Mouse (Mus musculus) forebrain, postnatal 0 days (tissue): Measurements from ENCODE around the gene Kdelc1. TPM values are rescaled to one million over a fixed set of nuclear protein-coding genes. Genes with fewer than 3 reads are reported as not detected.

ENCODE experiments used
- ATAC-seq: fragments of 200-750 bp; cut with Nextera tagmentation; 2 replicates; pipeline ENCODE4 v1.8.0; 2017; ENCODE audit warnings: mild to moderate bottlenecking, moderate library complexity
- DNase-seq: peaks from one replicate; pipeline ENCODE4 v3.0.0-alpha.2; 2015
- H3K27ac ChIP-seq: fragments of 300-500 bp; sonication (generic); 2 replicates; pipeline ENCODE4 v1.5.1; 2014; ENCODE audit warnings: low read depth, mild to moderate bottlenecking, antibody characterized with exemption, low read length, moderate library complexity, mixed read lengths
- H3K27me3 ChIP-seq: fragments of 300-500 bp; sonication (generic); 2 replicates; pipeline ENCODE4 v1.6.1; 2014; ENCODE audit warnings: mild to moderate bottlenecking, low read length, mixed read lengths; ENCODE audit not compliant: insufficient read depth
- H3K36me3 ChIP-seq: fragments of 300-500 bp; sonication (generic); 2 replicates; pipeline ENCODE4 v1.6.1; 2014; ENCODE audit warnings: mild to moderate bottlenecking, moderate library complexity; ENCODE audit not compliant: insufficient read depth
- H3K4me1 ChIP-seq: fragments of 300-500 bp; sonication (generic); 2 replicates; pipeline ENCODE4 v1.6.1; 2014; ENCODE audit warnings: antibody characterized with exemption; ENCODE audit not compliant: insufficient read depth
- H3K4me2 ChIP-seq: fragments of 300-500 bp; sonication (generic); 2 replicates; pipeline ENCODE4 v1.6.1; 2014; ENCODE audit warnings: low read depth, mild to moderate bottlenecking, moderate library complexity
- H3K4me3 ChIP-seq: fragments of 300-500 bp; sonication (generic); 2 replicates; pipeline ENCODE4 v1.5.1; 2014; ENCODE audit warnings: low read depth, low read length, mixed read lengths
- H3K9ac ChIP-seq: fragments of 300-500 bp; sonication (generic); 2 replicates; pipeline ENCODE4 v1.6.1; 2014; ENCODE audit warnings: mild to moderate bottlenecking
- H3K9me3 ChIP-seq: fragments of 300-500 bp; sonication (generic); 2 replicates; pipeline ENCODE4 v1.6.1; 2016; ENCODE audit warnings: low read length
- CTCF ChIP-seq: sonication (generic); IDR thresholded peaks from 2 replicates; pipeline ENCODE4 v1.5.1; 2016; ENCODE audit warnings: antibody characterized with exemption, control low read depth, low read depth
- WGBS: fragments of 180-500 bp; shearing (Covaris S2); extraction: QIAGEN DNeasy Blood & Tissue Kit; methylation state at CpG from one replicate; pipeline ENCODE4 v1.1.7; 2014; 5-methylcytosine and 5-hydroxymethylcytosine counted together
- polyA plus RNA-seq: library from polyadenylated mRNA; unstranded; fragments of >200 nt; fragmentation: Nextera tagmentation; extraction: Ambion mirVana; gene quantifications from 2 replicates; pipeline ENCODE4 v1.2.1, GENCODE M21; 2015
- total RNA-seq: library from RNA; depleted of rRNA; stranded (reverse); fragments of >200 nt; gene quantifications from 2 replicates; pipeline ENCODE4 v1.2.3, GENCODE M21; 2014

Kdelc1 gene
- total and polyA plus RNA-seq, 2 experiments from 2014 or later, result 10.5 to 14.2 TPM

DNA sequence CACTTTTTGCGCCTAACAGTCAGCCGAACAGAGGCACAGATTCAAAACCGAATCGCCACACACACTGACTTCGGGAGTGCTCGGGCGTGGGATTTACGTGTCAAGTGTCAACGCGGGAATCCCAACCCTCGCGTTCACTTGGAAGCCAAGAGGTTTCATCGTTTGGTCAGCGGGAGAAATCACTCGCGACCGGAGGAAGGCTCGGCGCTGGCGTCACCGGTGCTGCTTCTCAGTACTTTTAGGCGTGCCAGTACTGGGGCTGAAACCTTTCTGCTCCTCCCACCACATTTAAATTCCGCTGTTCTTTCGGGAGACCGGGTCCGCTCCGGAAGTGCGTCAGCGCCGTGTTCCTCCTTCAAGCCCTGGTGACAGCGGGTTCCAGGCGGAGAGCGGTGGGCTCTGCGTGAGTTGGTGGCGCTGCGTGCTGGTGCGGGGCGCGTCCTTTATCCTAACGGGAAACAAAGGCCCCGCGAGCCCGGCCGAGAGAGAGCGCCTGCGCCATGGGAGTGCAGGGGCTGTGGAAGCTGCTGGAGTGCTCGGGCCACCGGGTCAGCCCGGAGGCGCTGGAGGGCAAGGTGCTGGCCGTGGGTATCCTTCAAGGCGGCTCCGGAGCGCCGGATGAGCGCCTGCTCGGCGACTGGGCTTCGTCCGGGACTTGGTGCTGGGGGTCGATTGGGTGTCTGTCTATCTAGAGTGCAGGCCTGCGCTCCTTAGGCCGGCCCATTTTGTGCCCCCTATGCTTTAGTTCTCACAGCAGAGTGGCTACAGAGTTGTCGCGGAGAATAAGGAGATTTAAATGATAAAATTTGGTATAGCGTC is 29.2 kb upstream of the Kdelc1 start, which contains the start of gene Ercc5:
TSS of gene Ercc5 (plus strand) at position 182 of the 819 bp plus-strand sequence.
- ATAC-seq, result peak; percentile 97
- Histone ChIP-seq H3K4me3 (peak within 1 kb of the TSS; percentile 64), H3K4me2 (peak within 1 kb of the TSS; percentile 55), H3K9me3 (no peaks in the 10 kb centered on the region), H3K36me3 (peaks cover 8% of the 10 kb centered on the region), H3K27me3 (no peaks in the 10 kb centered on the region), H3K9ac (peak within 1 kb of the TSS; percentile 91), H3K27ac (peak within 1 kb of the TSS; percentile 94), H3K4me1 (peaks cover 6% of the 10 kb centered on the region)
- 0 out of 2 replicates have a peak, but pooled peaks have one; percentile 0 for TF ChIP-seq CTCF
- WGBS, result 1% methylated on average over 66 of the region's 66 CpGs
- DNase-seq, result peak; percentile 93

DNA sequence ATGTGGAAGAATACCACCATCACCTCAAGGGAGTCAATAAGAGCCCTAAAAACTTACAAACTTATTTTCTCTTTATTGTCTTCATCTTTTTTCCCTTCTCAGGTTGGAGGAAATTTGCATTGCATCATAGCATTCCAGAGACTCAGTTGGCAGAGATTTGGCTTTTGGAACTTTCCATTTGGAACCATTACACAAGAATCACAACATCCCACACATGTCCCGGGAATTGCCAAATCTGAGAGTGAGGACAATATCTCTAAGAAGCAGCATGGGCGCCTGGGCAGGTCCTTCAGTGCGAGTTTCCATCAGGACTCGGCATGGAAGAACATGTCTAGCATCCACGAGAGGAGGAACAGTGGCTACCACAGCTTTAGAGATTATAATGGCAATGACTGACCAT is 24.1 kb upstream of the Kdelc1 start:
- H3K4me3 ChIP-seq, result no peak overlapping the region
- WGBS, result 92% methylated on average over 5 of the region's 5 CpGs
- DNase-seq, result no peak
- no peaks in the 10 kb centered on the region for H3K9me3 ChIP-seq
- TF ChIP-seq CTCF, result no peak
- H3K4me1 ChIP-seq, result no peaks in the 10 kb centered on the region
- peaks cover 39% of the 10 kb centered on the region for H3K36me3 ChIP-seq
- H3K4me2 ChIP-seq, result no peak overlapping the region
- no peak for ATAC-seq
- no peaks in the 10 kb centered on the region for H3K27me3 ChIP-seq
- H3K27ac ChIP-seq, result no peak overlapping the region
- no peak overlapping the region for H3K9ac ChIP-seq

DNA sequence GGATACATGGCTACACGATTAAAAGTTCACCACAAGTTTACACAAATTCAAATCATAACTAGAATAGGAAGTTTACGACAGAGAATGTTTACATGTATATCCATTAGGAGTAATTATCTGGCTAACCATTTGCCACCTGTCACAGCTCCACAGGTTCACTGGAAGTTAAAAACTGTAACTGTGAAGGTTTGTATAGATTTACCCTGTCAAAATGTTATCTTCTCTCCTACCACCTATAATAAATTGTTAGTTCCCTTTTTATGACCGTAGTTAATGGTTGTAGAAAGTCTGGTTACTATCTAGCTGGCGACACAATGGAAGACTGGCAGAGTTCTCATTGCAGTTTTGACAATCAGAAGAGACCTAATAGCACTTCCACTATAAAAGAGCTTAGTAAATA is 21.6 kb upstream of the Kdelc1 start:
- H3K9ac ChIP-seq, result no peak overlapping the region
- no peak overlapping the region for H3K4me3 ChIP-seq
- WGBS, result 90% methylated on average over 4 of the region's 4 CpGs
- DNase-seq (no peak), ATAC-seq (no peak)
- TF ChIP-seq CTCF, result no peak
- H3K27me3 ChIP-seq, result no peaks in the 10 kb centered on the region
- H3K9me3 ChIP-seq, result no peaks in the 10 kb centered on the region
- H3K36me3 ChIP-seq, result peaks cover 55% of the 10 kb centered on the region
- H3K27ac ChIP-seq, result no peak overlapping the region
- no peaks in the 10 kb centered on the region for H3K4me1 ChIP-seq
- H3K4me2 ChIP-seq, result no peak overlapping the region

DNA sequence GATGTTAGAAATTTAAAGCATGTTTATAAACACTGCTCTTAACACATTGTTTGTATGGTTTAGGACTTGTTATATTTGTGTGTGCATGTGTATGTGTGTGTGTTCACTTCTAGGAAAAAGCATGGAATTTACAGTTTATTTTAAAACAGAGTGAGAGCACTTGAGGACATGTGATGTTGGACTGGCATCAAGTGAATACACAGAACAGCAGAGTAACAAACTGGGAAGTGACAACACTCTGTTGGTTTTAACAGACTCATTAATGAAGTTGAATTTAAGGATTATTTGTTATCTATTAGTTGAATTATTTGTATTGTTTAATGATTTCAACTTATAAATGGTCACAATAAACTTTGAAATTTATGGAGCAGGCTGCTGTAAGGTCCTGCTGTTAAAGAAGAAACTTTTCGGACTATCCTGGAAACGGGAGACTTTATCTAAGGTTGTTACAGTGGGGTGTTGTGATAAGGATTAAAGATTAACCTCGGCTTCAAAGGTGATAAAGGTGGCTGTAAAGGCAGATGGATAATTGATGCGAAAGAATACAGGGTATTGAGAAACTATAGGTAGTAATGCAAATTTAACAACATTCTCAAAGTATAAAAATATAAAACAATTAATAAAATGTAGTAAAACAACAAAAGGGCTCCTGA is 11.4 kb upstream of the Kdelc1 start:
- Histone ChIP-seq H3K9me3 (no peaks in the 10 kb centered on the region), H3K4me2 (no peak overlapping the region), H3K4me3 (no peak overlapping the region), H3K9ac (no peak overlapping the region), H3K36me3 (peaks cover 38% of the 10 kb centered on the region), H3K27ac (no peak overlapping the region), H3K27me3 (no peaks in the 10 kb centered on the region), H3K4me1 (no peaks in the 10 kb centered on the region)
- no peak for ATAC-seq
- WGBS, result 93% methylated on average over 4 of the region's 4 CpGs
- DNase-seq, result no peak
- TF ChIP-seq CTCF, result no peak

DNA sequence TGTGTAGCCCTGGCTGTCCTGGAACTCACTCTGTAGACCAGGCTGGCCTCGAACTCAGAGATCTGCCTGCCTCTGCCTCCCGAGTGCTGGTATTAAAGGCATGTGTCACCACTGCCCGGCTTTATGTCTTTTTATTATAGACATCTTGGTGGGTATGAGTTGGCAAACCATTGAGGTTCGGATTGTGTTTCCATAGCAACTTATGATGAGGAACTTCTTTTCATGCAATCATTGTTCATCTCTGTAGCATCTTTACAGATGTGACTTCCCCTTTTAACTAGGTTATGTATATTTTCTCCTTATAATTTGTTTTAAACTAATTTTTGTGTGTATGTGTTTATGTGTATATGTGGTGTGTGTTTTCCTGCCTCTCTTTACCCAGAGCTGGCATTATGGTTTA is 7.0 kb upstream of the Kdelc1 start:
- Histone ChIP-seq H3K27me3 (no peaks in the 10 kb centered on the region), H3K4me3 (no peak overlapping the region), H3K9ac (no peak overlapping the region), H3K27ac (no peak overlapping the region), H3K9me3 (no peaks in the 10 kb centered on the region), H3K36me3 (peaks cover 19% of the 10 kb centered on the region), H3K4me2 (no peak overlapping the region), H3K4me1 (no peaks in the 10 kb centered on the region)
- no peak for DNase-seq
- 94% methylated on average over 4 of the region's 4 CpGs for WGBS
- ATAC-seq, result no peak
- TF ChIP-seq CTCF, result no peak

DNA sequence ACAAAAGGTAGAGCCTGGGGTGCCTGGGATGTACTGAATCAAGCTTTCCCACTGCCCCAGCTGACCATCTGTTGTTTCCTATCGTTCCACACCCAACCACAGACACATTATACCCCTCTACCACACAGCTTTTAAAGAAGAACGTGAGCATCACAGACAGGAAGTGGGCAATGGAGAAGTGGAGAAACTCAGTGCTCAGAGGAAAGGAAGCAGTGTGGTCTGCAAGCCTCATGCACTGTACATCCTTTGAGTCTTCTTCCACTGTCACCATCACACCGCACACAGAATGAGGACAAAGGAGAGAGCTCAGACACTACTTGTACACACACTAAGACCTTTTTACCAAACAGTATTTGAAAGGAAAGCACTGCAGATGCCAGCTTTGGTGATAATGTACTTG is 3.6 kb upstream of the Kdelc1 start:
- no peaks in the 10 kb centered on the region for H3K27me3 ChIP-seq
- H3K9ac ChIP-seq, result no peak overlapping the region
- no peak for ATAC-seq
- DNase-seq, result no peak
- H3K9me3 ChIP-seq, result no peaks in the 10 kb centered on the region
- WGBS, result 84% methylated on average over 3 of the region's 3 CpGs
- H3K4me3 ChIP-seq, result no peak overlapping the region
- no peaks in the 10 kb centered on the region for H3K4me1 ChIP-seq
- H3K4me2 ChIP-seq, result no peak overlapping the region
- H3K36me3 ChIP-seq, result peaks cover 4% of the 10 kb centered on the region; the same call in 1 of the 2 replicates
- TF ChIP-seq CTCF, result no peak
- no peak overlapping the region for H3K27ac ChIP-seq

DNA sequence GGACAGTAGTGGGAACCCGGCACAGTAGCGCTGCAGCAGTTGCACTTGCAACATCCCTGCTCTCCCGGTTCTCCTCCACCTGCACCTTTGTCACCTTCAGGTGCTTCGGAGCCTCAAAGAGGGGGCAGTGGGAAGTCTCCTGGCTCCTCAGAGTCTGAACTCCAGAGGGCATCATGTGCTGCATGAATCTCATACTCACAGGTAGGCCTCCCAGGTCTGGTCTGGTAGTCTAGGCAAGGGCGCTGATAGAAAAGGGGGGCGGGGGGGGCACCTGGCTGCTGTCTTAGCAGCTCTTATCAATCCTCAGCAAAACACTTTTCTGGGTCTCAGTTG is 1.4 kb upstream of the Kdelc1 start:
- H3K36me3 ChIP-seq, result peaks cover 4% of the 10 kb centered on the region; the same call in 1 of the 2 replicates
- H3K27me3 ChIP-seq, result no peaks in the 10 kb centered on the region
- DNase-seq (no peak), ATAC-seq (peak; percentile 5)
- peak overlapping the region; percentile 94 for H3K27ac ChIP-seq
- no peaks in the 10 kb centered on the region for H3K4me1 ChIP-seq
- WGBS, result 2% methylated on average over 6 of the region's 6 CpGs
- peak overlapping the region; percentile 87 for H3K9ac ChIP-seq
- H3K4me2 ChIP-seq, result peak overlapping the region; percentile 74
- no peaks in the 10 kb centered on the region for H3K9me3 ChIP-seq
- TF ChIP-seq CTCF, result no peak
- H3K4me3 ChIP-seq, result peak overlapping the region; percentile 62
